Comparison of ENCODE assay signal across 18 mouse cellular contexts in genomic region chr6:48489741-48490140, GRCm38 (mm10). TPM values are rescaled to one million over a fixed set of nuclear protein-coding genes. Genes with fewer than 3 reads are reported as not detected.
A peak's percentile ranks its signal among the peaks of the same experiment; 100 is the strongest.
DNase-seq lines count a peak whose midpoint lies in the region; TF ChIP-seq lines count a peak whose summit lies in the region.
"Had no signal": no experiment of that assay in that cellular context is flagged by ENCODE, and none has a peak within 500 bp of the region (broad histone marks: within the 10 kb centered on the region; RNA-seq: fewer than 3 reads in every experiment).

No protein-coding gene starts in this region.

- 89% methylated on average over 3 of the region's 3 CpGs for WGBS in lung, adult 2 months

- no peak overlapping the region for H3K4me3 ChIP-seq in lung, adult 2 months (replicated peaks; ENCODE audit: extremely low read depth, low read depth, low read length)
- H3K4me3 ChIP-seq: embryonic facial prominence, embryonic 15.5 days; forebrain, embryonic 13.5 days; heart, embryonic 15.5 days; hindbrain, embryonic 12.5 days; liver, embryonic 12.5 days had no signal

- DNase-seq in gastrocnemius, postnatal 10 days, result peak; percentile 38
- DNase-seq in gastrocnemius, adult 18-20 months (ENCODE audit: low spot score), result no peak
- DNase-seq in testis, postnatal 10 days (ENCODE audit: low spot score), result peak; percentile 38
- DNase-seq in testis, postnatal 14 days (ENCODE audit: low spot score), result no peak
- DNase-seq in cerebellum, adult 8-10 months, result peak; percentile 37
- DNase-seq in lung, adult 2 months, result no peak
- DNase-seq in layer of hippocampus, adult 9-11 months, result no peak
- DNase-seq: kidney, adult 2 months; kidney, postnatal 36 days had no signal

- TF ChIP-seq CTCF in lung, adult 2 months (IDR thresholded peaks at IDR 0.05; ENCODE audit: insufficient read depth, low read length), result no peak

- no peak for TF ChIP-seq POLR2A in lung, adult 2 months (IDR thresholded peaks at IDR 0.05; ENCODE audit: borderline replicate concordance, extremely low read depth, low read depth, low read length)

- H3K4me1 ChIP-seq in lung, adult 2 months (ENCODE audit: control insufficient read depth, insufficient read depth, low read length), result no peaks in the 10 kb centered on the region

RNA-seq across cellular contexts. Expression of gene Sspo, which starts 41.7 kb away (rescaled TPM):
- under 1 TPM; 0.16 to 0.27 TPM for total RNA-seq in gastrocnemius, postnatal 10 days (2021)
- under 1 TPM; 0.19 to 0.71 TPM for total RNA-seq in gastrocnemius, adult 18-20 months (2021)
- 3.2 and 3.4 TPM in 2 replicates for polyA plus RNA-seq in lung, adult 2 months (2012; rRNA removed)
- total RNA-seq: common myeloid progenitor, adult 5-6 weeks; granulocyte monocyte progenitor cell, adult 5-6 weeks; megakaryocyte-erythroid progenitor cell, adult 5-6 weeks had no signal

RNA-seq across cellular contexts. Expression of gene Zfp467, which starts 44.1 kb away (rescaled TPM):
- total RNA-seq in gastrocnemius, postnatal 10 days (2021), result 10 to 100 TPM; 17.6 to 20.1 TPM
- 10 to 100 TPM; 50.1 to 57.1 TPM for total RNA-seq in gastrocnemius, adult 18-20 months (2021)
- 42.1 and 51.4 TPM in 2 replicates for polyA plus RNA-seq in lung, adult 2 months (2012; rRNA removed)

RNA-seq across cellular contexts. Expression of gene Atp6v0e2, which starts 47.7 kb away (rescaled TPM):
- total RNA-seq in gastrocnemius, postnatal 10 days (2021), result 10 to 100 TPM; 42.3 to 47.3 TPM
- total RNA-seq in gastrocnemius, adult 18-20 months (2021), result 10 to 100 TPM; 38.5 to 46.1 TPM
- polyA plus RNA-seq in lung, adult 2 months (2012; rRNA removed), result 29.9 and 35.5 TPM in 2 replicates
- total RNA-seq: granulocyte monocyte progenitor cell, adult 5-6 weeks; megakaryocyte-erythroid progenitor cell, adult 5-6 weeks; monocyte, adult 5-6 weeks had no signal

Comparison
In these comparisons a context has a peak if more than half of its experiments do, and no peak if none do; other contexts are left out.
1. DNase-seq: peak in gastrocnemius, postnatal 10 days (single experiment), testis, postnatal 10 days (single experiment) and cerebellum, adult 8-10 months (single experiment); none in gastrocnemius, adult 18-20 months (single experiment), testis, postnatal 14 days (single experiment), lung, adult 2 months (single experiment) and layer of hippocampus, adult 9-11 months (single experiment).